Mouse (Mus musculus): ENCODE data around the gene Ubxn7.

- TF ChIP-seq EP300 (IDR thresholded peaks at IDR 0.05) (no peak), CTCF (IDR thresholded peaks at IDR 0.05) (no peak)
Measured at GRCm38 (mm10) chr16:32382901-32383300, 50.8 kb downstream of the Ubxn7 start.

Measured in lung, postnatal 0 days (tissue).